Mouse (Mus musculus): ENCODE results near the gene Hpn.

GRCm38 (mm10) chr7:31161831-31162230 is 46.7 kb upstream of the Hpn start:
- TF ChIP-seq POLR2A (IDR thresholded peaks at IDR 0.05; ENCODE audit: borderline replicate concordance, extremely low read depth, insufficient read depth, insufficient read length, poor library complexity, severe bottlenecking) (no peak), CTCF (IDR thresholded peaks at IDR 0.05; ENCODE audit: borderline replicate concordance, extremely low read depth, insufficient read depth, insufficient read length) (no peak)

Data from brain, embryonic 14.5 days (tissue).